Comparison of ENCODE assay signal across 24 mouse cellular contexts in the genomic region with DNA sequence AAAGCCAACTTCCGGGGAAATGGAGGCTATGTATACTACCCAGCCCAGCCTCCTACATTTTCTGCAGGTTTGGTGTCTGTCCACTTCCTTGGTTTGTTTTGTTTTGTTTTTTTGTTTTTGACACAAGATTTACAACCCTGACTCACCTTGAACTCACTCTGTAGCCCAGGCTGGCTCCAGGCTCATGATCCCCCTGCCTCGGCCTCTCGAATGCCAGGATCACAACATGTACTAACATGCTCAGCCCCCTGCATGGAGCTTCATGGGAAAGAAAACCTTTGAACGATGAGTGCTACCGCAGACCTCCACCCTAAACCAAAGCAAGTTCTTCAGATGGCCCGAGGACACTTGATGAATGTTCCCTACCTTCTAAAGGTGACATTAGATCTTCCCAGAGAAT.
DNase-seq lines count a peak whose midpoint lies in the region; ATAC-seq and TF ChIP-seq lines count a peak whose summit lies in the region.
"Had no signal": no experiment of that assay in that cellular context is flagged by ENCODE, and none has a peak within 500 bp of the region (broad histone marks: within the 10 kb centered on the region; RNA-seq: fewer than 3 reads in every experiment).

No protein-coding gene starts in this region.

- H3K36me3 ChIP-seq in heart, adult 2 months (ENCODE audit: control insufficient read depth, insufficient read depth, low read length): peaks cover 46% of the 10 kb centered on the region
- no peaks in the 10 kb centered on the region for H3K36me3 ChIP-seq in liver, adult 2 months (ENCODE audit: control insufficient read depth, insufficient read depth, low read length)
- no peaks in the 10 kb centered on the region for H3K36me3 ChIP-seq in testis, adult 2 months (ENCODE audit: control insufficient read depth, insufficient read depth, low read length)
- H3K36me3 ChIP-seq: embryonic facial prominence, embryonic 10.5 days; embryonic facial prominence, embryonic 13.5 days; forebrain, embryonic 12.5 days; forebrain, embryonic 15.5 days; heart, embryonic 15.5 days had no signal

- H3K9ac ChIP-seq in heart, adult 2 months (ENCODE audit: low read depth, low read length): no peak overlapping the region
- peak overlapping the region; percentile 29; the same call in 1 of the 2 replicates for H3K9ac ChIP-seq in liver, adult 2 months (ENCODE audit: low read depth, low read length)
- H3K9ac ChIP-seq: embryonic facial prominence, embryonic 13.5 days; forebrain, embryonic 12.5 days; forebrain, embryonic 15.5 days; heart, embryonic 15.5 days; hindbrain, embryonic 14.5 days had no signal

- no peak for DNase-seq in heart, adult 2 months
- DNase-seq in heart, postnatal 14 days: no peak
- no peak for DNase-seq in liver, adult 2 months (ENCODE audit: extremely low read depth, low read depth, low spot score)
- DNase-seq in liver: no peak
- no peak for DNase-seq in testis, postnatal 10 days (ENCODE audit: low spot score)
- DNase-seq: adrenal gland, adult 2 months; cerebellum, adult 11-12 months; cerebellum, adult 8-10 months; cerebellum, postnatal 10 days; cerebellum, postnatal 36 days; embryo, embryonic 11 days; heart, postnatal 4 days had no signal

- no peak for TF ChIP-seq EP300 in heart, adult 2 months (IDR thresholded peaks at IDR 0.05; ENCODE audit: insufficient read depth, low read depth, low read length)

- peaks cover 41% of the 10 kb centered on the region for H3K4me1 ChIP-seq in heart, adult 2 months (ENCODE audit: control insufficient read depth, insufficient read depth, low read length)
- H3K4me1 ChIP-seq in liver, adult 2 months (ENCODE audit: control insufficient read depth, insufficient read depth, low read length): peaks cover 62% of the 10 kb centered on the region
- H3K4me1 ChIP-seq in testis, adult 2 months (ENCODE audit: control insufficient read depth, insufficient read depth, low read length): peaks cover 4% of the 10 kb centered on the region

- no peak for TF ChIP-seq POLR2A in heart, adult 2 months (IDR thresholded peaks at IDR 0.05; ENCODE audit: insufficient read depth, low read depth, low read length)
- TF ChIP-seq POLR2A in liver, adult 2 months (IDR thresholded peaks at IDR 0.05; ENCODE audit: extremely low read depth, insufficient read depth, low read length): no peak
- TF ChIP-seq POLR2A in testis, adult 2 months (IDR thresholded peaks at IDR 0.05; ENCODE audit: control insufficient read depth, low read depth, low read length): no peak

- no peak for TF ChIP-seq CTCF in heart, adult 2 months (IDR thresholded peaks at IDR 0.05)
- no peak for TF ChIP-seq CTCF in liver, adult 2 months (IDR thresholded peaks at IDR 0.05; ENCODE audit: low read depth, low read length)
- TF ChIP-seq CTCF in testis, adult 2 months (IDR thresholded peaks at IDR 0.05; ENCODE audit: control insufficient read depth, insufficient read depth, insufficient replicate concordance, low read depth, low read length): no peak

- WGBS in heart, adult 2 months: 87% methylated on average over 6 of the region's 6 CpGs
- 80% methylated on average over 6 of the region's 6 CpGs for WGBS in liver, adult 2 months

- H3K79me2 ChIP-seq in heart, adult 2 months (replicated peaks; ENCODE audit: control insufficient read depth, insufficient read depth, low read length): 0 out of 2 replicates have a peak, but pooled peaks cover 7% of the 10 kb centered on the region
- peaks cover 29% of the 10 kb centered on the region for H3K79me2 ChIP-seq in liver, adult 2 months (ENCODE audit: control insufficient read depth, insufficient read depth, low read length)

- no peaks in the 10 kb centered on the region for H3K27me3 ChIP-seq in heart, adult 2 months (ENCODE audit: control insufficient read depth, insufficient read depth, low read length)
- no peaks in the 10 kb centered on the region for H3K27me3 ChIP-seq in liver, adult 2 months (ENCODE audit: control insufficient read depth, insufficient read depth, low read length)
- H3K27me3 ChIP-seq in testis, adult 2 months (ENCODE audit: control insufficient read depth, insufficient read depth, low read length): no peaks in the 10 kb centered on the region
- H3K27me3 ChIP-seq: embryonic facial prominence, embryonic 13.5 days; forebrain, embryonic 12.5 days; forebrain, embryonic 15.5 days; heart, embryonic 15.5 days had no signal

- no peak overlapping the region for H3K4me3 ChIP-seq in heart, adult 2 months
- no peak overlapping the region for H3K4me3 ChIP-seq in liver, adult 2 months (ENCODE audit: insufficient read depth, low read depth, low read length)
- no peak overlapping the region for H3K4me3 ChIP-seq in testis, adult 2 months (ENCODE audit: control insufficient read depth, low read depth, low read length)
- H3K4me3 ChIP-seq: embryonic facial prominence, embryonic 10.5 days; embryonic facial prominence, embryonic 13.5 days; erythroblast, embryonic 14.5 days; forebrain, embryonic 12.5 days; forebrain, embryonic 15.5 days; heart, embryonic 15.5 days had no signal

- peak overlapping the region; percentile 76 for H3K27ac ChIP-seq in heart, adult 2 months
- H3K27ac ChIP-seq in liver, adult 2 months (replicated peaks; ENCODE audit: insufficient read depth, low read depth, low read length): peak overlapping the region; percentile 82
- peak overlapping the region; percentile 64 for H3K27ac ChIP-seq in testis, adult 2 months (ENCODE audit: control insufficient read depth, insufficient read depth, low read depth, low read length)
- H3K27ac ChIP-seq: embryonic facial prominence, embryonic 10.5 days; embryonic facial prominence, embryonic 13.5 days; forebrain, embryonic 12.5 days; forebrain, embryonic 15.5 days; heart, embryonic 15.5 days; hindbrain, embryonic 14.5 days; hindbrain, postnatal 0 days had no signal

- no peak for ATAC-seq in megakaryocyte, adult 5-6 weeks (ENCODE audit: poor library complexity, severe bottlenecking)
- ATAC-seq: CD4-positive, CD25-positive, alpha-beta regulatory T cell, adult 4 months; forebrain, embryonic 15.5 days; hindbrain, postnatal 0 days; inflammation-experienced regulatory T-cells, adult 6 months had no signal

- intact Hi-C loops in heart, adult 2 months (cut with DNase I): loop anchor here (2.0 kb wide), 1 partner anchor 33 kb away; no protein-coding TSS in a partner anchor
- intact Hi-C loops in heart, postnatal 14 days (cut with DNase I): no loop called here
